In the genomic region with DNA sequence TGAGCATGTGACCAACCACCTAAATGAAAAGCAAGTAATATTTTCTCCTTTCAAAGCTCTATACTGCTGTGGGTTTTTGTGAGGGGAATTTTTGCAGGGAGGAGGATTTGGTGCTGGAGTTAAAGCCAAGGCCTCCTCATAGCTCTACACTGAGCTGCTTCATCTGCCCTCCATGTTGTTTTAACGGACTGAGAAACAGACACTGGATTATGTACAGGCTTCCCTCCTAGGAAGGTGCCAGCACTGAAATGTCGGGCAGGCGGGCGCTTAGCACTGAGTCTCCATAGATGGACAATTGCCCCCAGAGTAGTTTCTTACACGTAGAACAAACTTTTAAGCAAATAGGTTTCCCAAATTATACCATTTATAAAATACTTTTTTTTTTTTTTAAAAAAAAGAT, we compare ENCODE assay signal across 8 mouse cellular contexts. TPM values are rescaled to one million over a fixed set of nuclear protein-coding genes. Genes with fewer than 3 reads are reported as not detected.
DNase-seq lines count a peak whose midpoint lies in the region; ATAC-seq and TF ChIP-seq lines count a peak whose summit lies in the region.

No protein-coding gene starts in this region.

- DNase-seq in heart, postnatal 0 days (ENCODE audit: low spot score): no peak
- DNase-seq in heart, adult 8-10 months (ENCODE audit: low spot score): no peak
- peak; percentile 64 for DNase-seq in intestine, embryonic 14.5 days (ENCODE audit: low spot score)
- DNase-seq in neural tube, embryonic 11.5 days (ENCODE audit: low spot score): no peak
- DNase-seq in right cerebral cortex, postnatal 14 days: no peak
- DNase-seq in layer of hippocampus, adult 9-10 months (ENCODE audit: low spot score): no peak
- no peak for DNase-seq in kidney, postnatal 36 days

- H3K9ac ChIP-seq in heart, postnatal 0 days (replicated peaks; ENCODE audit: low read depth, low read length): peak overlapping the region; percentile 98
- peak overlapping the region; percentile 96 for H3K9ac ChIP-seq in embryonic facial prominence, embryonic 13.5 days
- H3K9ac ChIP-seq in intestine, embryonic 14.5 days (ENCODE audit: low read length): peak overlapping the region; percentile 93
- H3K9ac ChIP-seq in neural tube, embryonic 11.5 days (ENCODE audit: low read length): peak overlapping the region; percentile 93

- H3K4me1 ChIP-seq in heart, postnatal 0 days (ENCODE audit: control insufficient read depth, insufficient read depth): no peaks in the 10 kb centered on the region; the same call in none of the 2 replicates
- H3K4me1 ChIP-seq in embryonic facial prominence, embryonic 13.5 days: peaks cover 9% of the 10 kb centered on the region; the same call in 1 of the 2 replicates
- no peaks in the 10 kb centered on the region for H3K4me1 ChIP-seq in intestine, embryonic 14.5 days (replicated peaks; ENCODE audit: control insufficient read depth, insufficient read depth, low read length)
- no peaks in the 10 kb centered on the region for H3K4me1 ChIP-seq in neural tube, embryonic 11.5 days (ENCODE audit: control insufficient read depth, insufficient read depth, low read length)

- ATAC-seq in heart, postnatal 0 days (ENCODE audit: insufficient read depth, low read depth): no peak
- no peak for ATAC-seq in embryonic facial prominence, embryonic 13.5 days (ENCODE audit: insufficient number of reproducible peaks, insufficient read depth, low FRiP score, low TSS enrichment, low read depth)
- ATAC-seq in intestine, embryonic 14.5 days (replicated peaks; ENCODE audit: low FRiP score, low TSS enrichment, low read depth): no peak
- ATAC-seq in neural tube, embryonic 11.5 days (ENCODE audit: insufficient read depth, low FRiP score, low TSS enrichment): no peak

- no peaks in the 10 kb centered on the region for H3K9me3 ChIP-seq in heart, postnatal 0 days (replicated peaks; ENCODE audit: control insufficient read depth, low read length)
- H3K9me3 ChIP-seq in embryonic facial prominence, embryonic 13.5 days: peaks cover 5% of the 10 kb centered on the region; the same call in 1 of the 2 replicates
- H3K9me3 ChIP-seq in intestine, embryonic 14.5 days (ENCODE audit: control insufficient read depth, low read length): peaks cover under 1% of the 10 kb centered on the region; the same call in 1 of the 2 replicates
- H3K9me3 ChIP-seq in neural tube, embryonic 11.5 days (ENCODE audit: control insufficient read depth, low read length): no peaks in the 10 kb centered on the region

- H3K27me3 ChIP-seq in heart, postnatal 0 days (ENCODE audit: control insufficient read depth, insufficient read depth, low read length): peaks cover 93% of the 10 kb centered on the region
- peaks cover 94% of the 10 kb centered on the region for H3K27me3 ChIP-seq in embryonic facial prominence, embryonic 13.5 days
- peaks cover 88% of the 10 kb centered on the region for H3K27me3 ChIP-seq in intestine, embryonic 14.5 days (replicated peaks; ENCODE audit: control insufficient read depth, insufficient read depth, low read length)
- H3K27me3 ChIP-seq in neural tube, embryonic 11.5 days (ENCODE audit: control insufficient read depth, insufficient read depth, low read length): peaks cover 90% of the 10 kb centered on the region

- H3K27ac ChIP-seq in heart, postnatal 0 days (ENCODE audit: low read depth): peak overlapping the region; percentile 96
- H3K27ac ChIP-seq in embryonic facial prominence, embryonic 13.5 days: peak overlapping the region; percentile 94
- H3K27ac ChIP-seq in intestine, embryonic 14.5 days (ENCODE audit: low read depth): peak overlapping the region; percentile 89
- H3K27ac ChIP-seq in neural tube, embryonic 11.5 days (ENCODE audit: low read depth, low read length): no peak overlapping the region

- 34% methylated on average over 5 of the region's 5 CpGs for WGBS in heart, postnatal 0 days
- WGBS in embryonic facial prominence, embryonic 13.5 days: 24% methylated on average over 5 of the region's 5 CpGs
- WGBS in intestine, embryonic 14.5 days: 32% methylated on average over 5 of the region's 5 CpGs
- WGBS in neural tube, embryonic 11.5 days: 22% methylated on average over 5 of the region's 5 CpGs

- TF ChIP-seq CTCF in heart, postnatal 0 days (IDR thresholded peaks at IDR 0.05; ENCODE audit: low read depth): no peak

- peak overlapping the region; percentile 71 for H3K4me2 ChIP-seq in heart, postnatal 0 days (ENCODE audit: low read depth, low read length)
- peak overlapping the region; percentile 67 for H3K4me2 ChIP-seq in embryonic facial prominence, embryonic 13.5 days
- peak overlapping the region; percentile 63 for H3K4me2 ChIP-seq in intestine, embryonic 14.5 days (ENCODE audit: low read length)
- peak overlapping the region; percentile 31 for H3K4me2 ChIP-seq in neural tube, embryonic 11.5 days (ENCODE audit: low read depth)

- H3K4me3 ChIP-seq in heart, postnatal 0 days (ENCODE audit: low read depth, low read length): peak overlapping the region; percentile 79
- H3K4me3 ChIP-seq in embryonic facial prominence, embryonic 13.5 days: peak overlapping the region; percentile 63
- H3K4me3 ChIP-seq in intestine, embryonic 14.5 days (ENCODE audit: low read depth, low read length): peak overlapping the region; percentile 59
- peak overlapping the region; percentile 75 for H3K4me3 ChIP-seq in neural tube, embryonic 11.5 days (ENCODE audit: low read depth, low read length)

- no peaks in the 10 kb centered on the region for H3K36me3 ChIP-seq in heart, postnatal 0 days (replicated peaks; ENCODE audit: control insufficient read depth, insufficient read depth, low read length)
- peaks cover 19% of the 10 kb centered on the region for H3K36me3 ChIP-seq in embryonic facial prominence, embryonic 13.5 days
- H3K36me3 ChIP-seq in intestine, embryonic 14.5 days (ENCODE audit: control insufficient read depth, insufficient read depth, low read length): 0 out of 2 replicates have a peak, but pooled peaks cover 14% of the 10 kb centered on the region
- no peaks in the 10 kb centered on the region for H3K36me3 ChIP-seq in neural tube, embryonic 11.5 days (ENCODE audit: control insufficient read depth, insufficient read depth, low read length)

- no peak for TF ChIP-seq EP300 in heart, postnatal 0 days (IDR thresholded peaks at IDR 0.05; ENCODE audit: low read depth)

RNA-seq across cellular contexts. Expression of gene Grb10, which starts 4.1 kb away (rescaled TPM):
- 687 and 726 TPM in 2 replicates for total RNA-seq in heart, postnatal 0 days (2014; rRNA removed; ENCODE audit: low replicate concordance)
- 190 and 200 TPM in 2 replicates for polyA plus RNA-seq in heart, postnatal 0 days (2015; fragmentation: Nextera tagmentation; extraction: Ambion mirVana)
- total RNA-seq in heart, adult 8-10 months (2022): 10 to 100 TPM; 47.8 to 83.5 (median 60.5) TPM
- 444 and 498 TPM in 2 replicates for polyA plus RNA-seq in embryonic facial prominence, embryonic 13.5 days (2015; fragmentation: Nextera tagmentation; extraction: Ambion mirVana)
- polyA plus RNA-seq in intestine, embryonic 14.5 days (2014; fragmentation: Nextera tagmentation; extraction: Ambion mirVana): 232 and 233 TPM in 2 replicates
- polyA plus RNA-seq in neural tube, embryonic 11.5 days (2014; fragmentation: Nextera tagmentation; extraction: Ambion mirVana): 181 and 191 TPM in 2 replicates
